Mouse (Mus musculus): Measurements from ENCODE around the gene Eif4a1. TPM values are rescaled to one million over a fixed set of nuclear protein-coding genes. Genes with fewer than 3 reads are reported as not detected.

Eif4a1 gene
- 310 and 340 TPM in 2 replicates for polyA plus RNA-seq (2015; fragmentation: Nextera tagmentation; extraction: Ambion mirVana)

DNA sequence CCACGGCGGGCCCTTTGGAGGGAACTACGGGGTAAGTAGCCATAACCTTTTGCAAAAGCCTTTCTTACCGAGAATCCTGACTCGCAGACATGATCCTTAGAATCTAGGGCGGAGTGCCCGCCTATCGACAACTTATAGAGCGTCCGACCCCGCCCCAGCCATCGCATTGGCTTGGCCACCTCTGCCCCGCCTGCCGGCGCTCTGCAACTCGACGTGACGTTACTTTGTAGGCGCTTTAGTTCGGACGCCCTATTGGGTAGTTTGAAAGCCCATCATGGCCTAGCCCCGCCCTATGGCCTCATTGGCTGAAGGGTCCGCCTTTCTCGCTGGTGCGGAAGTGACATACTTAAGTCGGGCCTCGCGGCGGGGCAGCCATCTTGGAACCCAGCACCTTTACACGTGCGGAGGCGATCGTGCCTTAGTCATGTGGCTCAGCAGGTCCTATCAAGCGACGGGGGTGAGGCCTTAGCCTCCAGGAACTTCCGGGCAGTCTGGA, at the start of gene Eif4a1:
Gene Eif4a1, minus strand, starts transcription at position 213 of the 496 bp plus-strand sequence.
- Histone ChIP-seq H3K27me3 (no peaks in the 10 kb centered on the region), H3K4me2 (peak within 1 kb of the TSS; percentile 74), H3K9ac (peak within 1 kb of the TSS; percentile 99), H3K4me3 (peak within 1 kb of the TSS; percentile 84), H3K27ac (peak within 1 kb of the TSS; percentile 95), H3K9me3 (replicated peaks) (no peaks in the 10 kb centered on the region), H3K36me3 (peaks cover 75% of the 10 kb centered on the region), H3K4me1 (replicated peaks) (peaks cover 23% of the 10 kb centered on the region)
- under 1% methylated on average over 36 of the region's 36 CpGs for WGBS
- ATAC-seq (replicated peaks; ENCODE audit: insufficient number of reproducible peaks, insufficient read depth, low FRiP score, low read depth), result peak; percentile 95

DNA sequence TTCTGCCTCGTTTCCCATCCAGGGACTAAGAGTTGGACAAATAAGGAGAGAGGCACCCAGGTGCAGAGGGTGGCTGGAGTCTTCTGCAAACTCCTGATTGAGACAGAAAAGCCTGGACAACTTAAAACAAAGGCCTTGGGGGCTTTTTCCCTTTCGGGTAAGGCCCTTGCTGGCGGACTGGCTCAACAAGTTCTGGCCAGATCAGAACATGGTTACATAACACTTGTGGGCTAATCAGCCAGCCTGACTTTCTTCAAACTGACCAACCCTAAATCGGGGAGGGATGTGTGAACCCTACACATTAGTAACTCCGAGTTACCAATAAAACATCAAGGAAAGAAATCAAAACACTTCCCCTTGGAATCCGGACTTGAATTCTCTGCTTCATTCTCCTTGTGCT, 48.6 kb upstream of the Eif4a1 start:
- Histone ChIP-seq H3K9me3 (replicated peaks) (no peaks in the 10 kb centered on the region), H3K36me3 (no peaks in the 10 kb centered on the region), H3K4me1 (replicated peaks) (peaks cover 4% of the 10 kb centered on the region), H3K4me3 (no peak overlapping the region), H3K27me3 (no peaks in the 10 kb centered on the region), H3K4me2 (no peak overlapping the region), H3K9ac (no peak overlapping the region), H3K27ac (no peak overlapping the region)
- 74% methylated on average over 6 of the region's 6 CpGs for WGBS
- no peak for ATAC-seq (replicated peaks; ENCODE audit: insufficient number of reproducible peaks, insufficient read depth, low FRiP score, low read depth)

GRCm38 (mm10) chr11:69719423-69719822, 47.2 kb upstream of the Eif4a1 start:
- Histone ChIP-seq H3K27ac (no peak overlapping the region), H3K9ac (no peak overlapping the region), H3K4me3 (no peak overlapping the region), H3K27me3 (no peaks in the 10 kb centered on the region), H3K4me2 (no peak overlapping the region), H3K4me1 (replicated peaks) (peaks cover 6% of the 10 kb centered on the region), H3K9me3 (replicated peaks) (no peaks in the 10 kb centered on the region), H3K36me3 (no peaks in the 10 kb centered on the region)
- 62% methylated on average over 6 of the region's 6 CpGs for WGBS
- ATAC-seq (replicated peaks; ENCODE audit: insufficient number of reproducible peaks, insufficient read depth, low FRiP score, low read depth), result no peak

GRCm38 (mm10) chr11:69718661-69719060, 46.4 kb upstream of the Eif4a1 start:
- H3K4me1 ChIP-seq (replicated peaks), result peaks cover 6% of the 10 kb centered on the region
- no peak overlapping the region for H3K9ac ChIP-seq

DNA sequence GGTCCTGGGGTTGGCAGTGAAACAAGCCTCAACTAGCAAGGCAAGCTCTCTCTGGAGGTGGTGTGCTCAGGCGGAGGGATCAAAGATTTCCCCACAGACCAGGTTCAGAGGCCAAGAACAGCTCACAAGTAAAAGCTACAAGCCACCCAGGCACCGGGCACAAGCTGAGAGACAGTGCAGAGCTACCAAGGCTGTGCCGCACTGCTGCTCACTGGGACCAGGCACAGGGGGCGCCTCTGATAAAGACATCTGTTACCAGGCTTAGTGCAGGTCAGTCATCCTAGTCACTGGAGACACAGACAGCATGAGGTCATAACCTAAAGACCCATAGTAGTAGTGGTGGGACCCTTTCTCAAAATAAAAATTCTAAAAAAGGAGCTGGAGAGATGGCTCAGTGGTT, 44.7 kb upstream of the Eif4a1 start:
- H3K4me3 ChIP-seq, result no peak overlapping the region
- H3K27me3 ChIP-seq, result no peaks in the 10 kb centered on the region
- no peak overlapping the region for H3K9ac ChIP-seq
- no peaks in the 10 kb centered on the region for H3K9me3 ChIP-seq (replicated peaks)
- no peak for ATAC-seq (replicated peaks; ENCODE audit: insufficient number of reproducible peaks, insufficient read depth, low FRiP score, low read depth)
- no peaks in the 10 kb centered on the region for H3K36me3 ChIP-seq
- 72% methylated on average over 4 of the region's 4 CpGs for WGBS
- no peak overlapping the region for H3K27ac ChIP-seq
- peaks cover 6% of the 10 kb centered on the region for H3K4me1 ChIP-seq (replicated peaks)
- H3K4me2 ChIP-seq, result no peak overlapping the region

More at GRCm38 (mm10) chr11:69718661-69719060, 46.4 kb upstream of the Eif4a1 start:
- H3K36me3 ChIP-seq, result no peaks in the 10 kb centered on the region
- no peak overlapping the region for H3K4me3 ChIP-seq
- no peaks in the 10 kb centered on the region for H3K27me3 ChIP-seq
- no peaks in the 10 kb centered on the region for H3K9me3 ChIP-seq (replicated peaks)
- no peak for ATAC-seq (replicated peaks; ENCODE audit: insufficient number of reproducible peaks, insufficient read depth, low FRiP score, low read depth)
- WGBS, result 37% methylated on average over 15 of the region's 15 CpGs
- no peak overlapping the region for H3K27ac ChIP-seq
- peak overlapping the region; percentile 36 for H3K4me2 ChIP-seq

- 19% methylated on average over 5 of the region's 5 CpGs for WGBS
- Histone ChIP-seq H3K36me3 (no peaks in the 10 kb centered on the region), H3K4me2 (no peak overlapping the region), H3K9me3 (replicated peaks) (no peaks in the 10 kb centered on the region), H3K4me3 (no peak overlapping the region), H3K4me1 (replicated peaks) (peaks cover 6% of the 10 kb centered on the region), H3K27me3 (no peaks in the 10 kb centered on the region), H3K27ac (peak overlapping the region; percentile 19; the same call in 1 of the 2 replicates), H3K9ac (no peak overlapping the region)
- no peak for ATAC-seq (replicated peaks; ENCODE audit: insufficient number of reproducible peaks, insufficient read depth, low FRiP score, low read depth)
These were observed 43.7 kb upstream of the Eif4a1 start for GRCm38 (mm10) chr11:69715929-69716328.

- H3K27ac ChIP-seq, result peak overlapping the region; percentile 19; the same call in 1 of the 2 replicates
- no peak overlapping the region for H3K9ac ChIP-seq
- H3K4me2 ChIP-seq, result no peak overlapping the region
- WGBS, result 56% methylated on average over 9 of the region's 9 CpGs
- no peak for ATAC-seq (replicated peaks; ENCODE audit: insufficient number of reproducible peaks, insufficient read depth, low FRiP score, low read depth)
- no peaks in the 10 kb centered on the region for H3K9me3 ChIP-seq (replicated peaks)
- H3K36me3 ChIP-seq, result no peaks in the 10 kb centered on the region
- H3K4me3 ChIP-seq, result no peak overlapping the region
- no peaks in the 10 kb centered on the region for H3K27me3 ChIP-seq
- peaks cover 6% of the 10 kb centered on the region for H3K4me1 ChIP-seq (replicated peaks)
These were observed 43.3 kb upstream of the Eif4a1 start for GRCm38 (mm10) chr11:69715482-69715881.

DNA sequence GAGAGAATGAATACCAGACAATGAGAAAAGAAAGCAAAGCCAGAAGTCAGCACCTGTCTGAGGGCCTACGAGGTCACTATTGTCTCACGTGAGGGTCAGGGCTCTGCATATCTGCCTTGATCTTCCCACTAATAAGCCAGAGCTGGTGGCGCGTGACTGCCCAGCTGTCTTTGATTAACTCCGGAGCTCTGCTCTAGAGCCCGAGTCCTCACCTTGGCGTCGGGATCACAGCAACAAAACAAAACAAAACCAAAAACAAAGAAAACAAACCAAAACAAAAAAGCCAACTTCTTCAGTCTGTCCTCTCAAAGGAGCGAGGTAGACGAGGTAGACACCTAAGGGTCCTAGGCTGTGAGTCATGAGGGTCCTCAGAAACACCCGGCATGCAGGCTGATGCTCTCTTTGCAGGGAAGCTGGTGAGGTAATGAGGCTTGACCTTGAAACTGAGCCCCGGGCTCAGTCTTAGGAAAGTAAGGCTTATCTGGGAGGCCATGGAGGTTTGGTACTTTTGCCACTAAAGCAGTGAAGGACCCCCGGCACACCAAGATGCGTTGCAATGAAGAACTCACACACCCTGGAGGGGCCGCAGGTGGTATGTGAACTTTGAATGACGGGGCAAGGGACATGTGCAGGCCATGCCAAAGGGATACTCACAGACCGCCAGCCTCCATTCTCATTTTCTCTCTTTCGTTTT, 42.6 kb upstream of the Eif4a1 start:
- no peaks in the 10 kb centered on the region for H3K36me3 ChIP-seq
- H3K4me3 ChIP-seq, result no peak overlapping the region
- ATAC-seq (replicated peaks; ENCODE audit: insufficient number of reproducible peaks, insufficient read depth, low FRiP score, low read depth), result no peak
- no peak overlapping the region for H3K27ac ChIP-seq
- no peaks in the 10 kb centered on the region for H3K27me3 ChIP-seq
- no peak overlapping the region for H3K4me2 ChIP-seq
- H3K9me3 ChIP-seq (replicated peaks), result no peaks in the 10 kb centered on the region
- H3K4me1 ChIP-seq (replicated peaks), result peaks cover 6% of the 10 kb centered on the region
- no peak overlapping the region for H3K9ac ChIP-seq
- WGBS, result 66% methylated on average over 18 of the region's 18 CpGs

DNA sequence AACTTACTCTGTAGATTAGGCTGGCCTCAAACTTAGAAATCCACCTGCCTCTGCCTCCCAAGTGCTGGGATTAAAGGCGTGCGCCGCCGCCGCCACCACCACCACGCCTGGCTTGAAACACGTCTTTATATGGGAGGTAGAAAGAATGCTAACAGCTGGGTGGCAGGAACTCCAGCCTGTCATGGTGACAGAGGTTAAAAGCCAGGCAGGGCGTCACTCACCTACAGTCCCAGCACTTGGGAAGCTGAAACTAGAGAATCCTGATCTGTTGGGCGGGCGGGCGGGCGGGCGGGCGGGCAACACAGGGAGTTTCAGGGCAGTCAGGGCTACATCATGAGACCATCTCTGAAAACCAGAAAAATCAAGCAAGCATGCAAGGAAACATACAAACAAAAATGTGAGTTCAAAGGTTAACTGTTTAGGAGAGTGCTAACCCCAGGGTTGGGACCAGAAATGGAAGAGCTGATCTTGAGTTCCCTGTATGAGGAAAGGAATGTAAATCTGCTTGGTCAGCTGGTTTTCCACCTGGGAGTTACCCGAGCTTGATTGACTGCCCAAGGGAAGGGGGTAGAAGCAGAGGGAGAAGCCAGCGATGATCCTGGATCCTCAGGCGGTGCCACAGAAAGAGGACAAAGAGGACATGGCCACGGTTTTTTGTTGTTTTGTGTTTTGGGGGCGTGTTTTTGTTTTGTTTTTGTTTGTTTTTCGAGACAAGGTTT, 40.9 kb upstream of the Eif4a1 start:
- Histone ChIP-seq H3K27ac (no peak overlapping the region), H3K4me2 (no peak overlapping the region), H3K9me3 (replicated peaks) (no peaks in the 10 kb centered on the region), H3K4me3 (no peak overlapping the region), H3K9ac (no peak overlapping the region), H3K36me3 (no peaks in the 10 kb centered on the region), H3K4me1 (replicated peaks) (peaks cover 6% of the 10 kb centered on the region), H3K27me3 (no peaks in the 10 kb centered on the region)
- ATAC-seq (replicated peaks; ENCODE audit: insufficient number of reproducible peaks, insufficient read depth, low FRiP score, low read depth), result no peak
- 78% methylated on average over 20 of the region's 20 CpGs for WGBS

DNA sequence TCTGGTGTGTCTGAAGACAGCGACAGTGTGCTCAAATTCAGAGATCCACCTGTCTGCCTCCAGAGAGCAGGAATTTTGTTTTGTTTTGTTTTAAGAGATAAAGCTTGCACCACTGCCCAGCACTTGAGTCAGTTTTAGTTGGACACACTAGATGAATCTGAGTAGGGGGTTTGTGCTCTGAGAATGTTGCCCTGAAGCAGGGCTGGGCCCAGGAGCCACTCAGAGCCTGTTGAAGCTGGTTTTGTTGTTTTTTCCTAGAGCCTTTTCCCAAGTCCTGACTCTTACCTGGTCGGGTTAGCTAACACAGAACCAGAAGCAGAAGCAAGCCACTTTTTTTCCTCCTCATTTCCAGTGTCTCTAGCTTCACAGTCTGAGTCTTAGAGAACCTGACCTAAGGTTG, 38.9 kb upstream of the Eif4a1 start:
- no peak for ATAC-seq (replicated peaks; ENCODE audit: insufficient number of reproducible peaks, insufficient read depth, low FRiP score, low read depth)

DNA sequence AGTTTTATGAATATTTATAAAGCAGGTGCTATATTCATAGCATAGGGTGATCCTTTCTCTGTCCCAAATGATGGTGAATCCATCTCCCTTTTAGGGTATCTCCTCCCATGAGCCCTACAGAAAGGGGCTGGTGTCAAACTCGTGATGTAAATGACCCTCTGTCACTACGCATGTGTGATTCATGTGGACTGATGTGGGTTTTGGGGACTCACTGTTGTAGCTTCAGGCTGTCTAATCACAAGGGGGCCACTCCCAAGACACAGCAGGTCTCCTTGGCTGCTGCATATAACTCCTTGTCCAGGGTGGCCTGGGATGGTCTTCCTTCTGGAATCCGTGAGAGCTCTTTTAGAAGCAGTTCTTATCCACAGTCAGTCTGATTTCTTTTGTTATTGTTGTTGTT, 38.2 kb upstream of the Eif4a1 start:
- no peaks in the 10 kb centered on the region for H3K36me3 ChIP-seq
- no peaks in the 10 kb centered on the region for H3K9me3 ChIP-seq (replicated peaks)
- H3K9ac ChIP-seq, result no peak overlapping the region
- H3K27me3 ChIP-seq, result no peaks in the 10 kb centered on the region
- no peak for ATAC-seq (replicated peaks; ENCODE audit: insufficient number of reproducible peaks, insufficient read depth, low FRiP score, low read depth)
- H3K27ac ChIP-seq, result no peak overlapping the region
- peaks cover 4% of the 10 kb centered on the region; the same call in 1 of the 2 replicates for H3K4me1 ChIP-seq (replicated peaks)
- H3K4me2 ChIP-seq, result no peak overlapping the region
- 87% methylated on average over 3 of the region's 3 CpGs for WGBS
- H3K4me3 ChIP-seq, result no peak overlapping the region

More for the DNA sequence above, 38.9 kb upstream of the Eif4a1 start:
- Histone ChIP-seq H3K9ac (no peak overlapping the region), H3K4me2 (no peak overlapping the region), H3K36me3 (no peaks in the 10 kb centered on the region), H3K27ac (no peak overlapping the region), H3K9me3 (replicated peaks) (no peaks in the 10 kb centered on the region), H3K27me3 (no peaks in the 10 kb centered on the region), H3K4me1 (replicated peaks) (peaks cover 8% of the 10 kb centered on the region), H3K4me3 (no peak overlapping the region)
- WGBS, result 65% methylated on average over 2 of the region's 2 CpGs
